Mouse (Mus musculus) adipose tissue, adult 10 weeks (tissue): ENCODE data around the gene Tma16. TPM values are rescaled to one million over a fixed set of nuclear protein-coding genes. Genes with fewer than 3 reads are reported as not detected.

ENCODE experiments used
- polyA plus RNA-seq: library from polyadenylated mRNA; stranded (reverse); fragments of 350-450 nt; fragmentation: Illumina TruSeq; extraction: RNeasy Lipid Tissue Mini Kit (QIAGEN cat#74804); gene quantifications from one replicate; pipeline ENCODE4 v1.2.3, GENCODE M21; 2014; ENCODE audit warnings: low read depth, low replicate concordance

Tma16 gene
- 5.6 TPM for polyA plus RNA-seq

DNA sequence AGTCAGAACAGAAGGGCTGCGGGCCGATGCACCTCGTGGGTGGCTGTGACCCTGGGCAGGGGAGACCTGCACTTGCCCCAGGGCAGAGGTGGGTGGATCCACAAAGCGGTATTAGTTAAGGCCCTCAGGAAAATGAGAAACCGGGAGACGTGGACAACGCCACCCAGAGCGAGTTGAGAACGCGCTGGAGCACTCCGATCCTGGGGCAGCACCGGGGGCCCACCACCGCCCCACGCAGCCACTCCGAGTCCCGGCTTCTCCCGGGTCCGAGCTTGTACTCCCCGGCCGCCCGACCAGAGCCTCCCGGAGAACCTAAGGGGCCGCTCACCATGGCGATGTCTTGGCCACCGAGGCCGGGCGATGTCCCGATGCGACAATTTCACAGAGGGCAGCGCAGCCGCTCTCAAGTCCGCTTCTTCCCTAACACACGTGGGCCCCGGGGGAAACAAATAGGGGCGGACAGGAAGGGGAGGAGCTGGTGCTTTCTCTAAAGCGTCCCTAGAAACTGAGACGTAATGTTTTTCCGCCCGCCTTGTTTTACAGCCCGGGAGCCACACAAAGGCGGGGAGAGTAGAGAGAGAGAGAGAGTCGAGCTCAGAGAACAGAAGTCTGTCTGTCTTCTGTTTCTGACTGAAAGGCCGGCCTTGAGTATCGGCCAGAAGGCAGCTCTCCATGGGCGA is at the start of gene Tma16:
Gene Tma16 (minus strand): TSS at position 447 of the 680 bp plus-strand sequence.

GRCm38 (mm10) chr8:66511537-66511936 is 25.2 kb upstream of the Tma16 start, which contains the start of gene Tktl2:
TSS of gene Tktl2 (plus strand) at chr8:66511756.

Other genes starting within 250 kb of the Tma16 start
- gene Tktl2, start 25.2 kb upstream of the Tma16 start, polyA plus RNA-seq: 0.57 TPM
- gene Npy5r, start 201.6 kb upstream of the Tma16 start, polyA plus RNA-seq: not detected
- 2.7 TPM for gene Npy1r, start 210.7 kb upstream of the Tma16 start, polyA plus RNA-seq